Mouse (Mus musculus): ENCODE measurements around the gene Adpgk. TPM values are rescaled to one million over a fixed set of nuclear protein-coding genes. Genes with fewer than 3 reads are reported as not detected.

The Adpgk gene
- 7.9 TPM for polyA plus RNA-seq (2017; shearing (Covaris generic))

GRCm38 (mm10) chr9:59290957-59291687, at the start of gene Adpgk:
Adpgk (plus strand) TSS chr9:59291558.

DNA sequence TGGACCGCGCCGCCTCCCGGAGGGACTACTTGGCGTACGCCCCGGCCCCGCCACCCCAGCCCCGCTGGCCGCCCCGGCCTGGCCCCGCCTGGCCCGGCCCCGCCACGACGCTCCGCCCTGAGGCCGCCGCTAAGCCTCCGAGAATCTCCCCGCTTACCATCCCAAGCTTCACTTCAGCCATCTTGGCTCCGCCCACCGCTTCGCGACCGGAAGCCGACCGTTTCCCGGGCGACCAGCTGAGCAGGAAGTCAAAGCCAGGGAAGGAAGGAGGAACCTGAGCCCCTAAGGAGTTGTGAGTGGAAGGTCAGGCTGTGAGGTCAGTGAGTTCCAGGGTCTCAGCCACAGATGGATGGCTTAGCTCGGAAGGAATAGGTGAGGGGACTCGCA, 61.9 kb downstream of the Adpgk start, which contains the start of gene Bbs4:
TSS of gene Bbs4 (minus strand) at position 256 of the 387 bp plus-strand sequence.

Other genes with a start within 250 kb of the Adpgk start
- gene Bbs4, start 62.0 kb downstream of the Adpgk start, polyA plus RNA-seq (2017; shearing (Covaris generic)): 13.3 TPM
- gene Arih1, start 195.1 kb downstream of the Adpgk start, polyA plus RNA-seq (2017; shearing (Covaris generic)): 12.8 TPM
- gene Hexa, start 248.0 kb downstream of the Adpgk start, polyA plus RNA-seq (2017; shearing (Covaris generic)): 66.1 TPM
- 0.82 TPM for gene Tmem202, start 248.3 kb downstream of the Adpgk start, polyA plus RNA-seq (2017; shearing (Covaris generic))